ENCODE assay signal across 19 mouse cellular contexts in genomic region chr11:7465522-7465921, GRCm38 (mm10).
"Had no signal": no experiment of that assay in that cellular context is flagged by ENCODE, and none has a peak within 500 bp of the region (broad histone marks: within the 10 kb centered on the region; RNA-seq: fewer than 3 reads in every experiment).

No protein-coding gene starts in this region.

- H3K4me2 ChIP-seq: limb, embryonic 13.5 days; liver, embryonic 13.5 days; lung, embryonic 14.5 days; midbrain, embryonic 12.5 days; midbrain, embryonic 15.5 days; neural tube, embryonic 12.5 days; neural tube, embryonic 15.5 days had no signal

- H3K36me3 ChIP-seq: limb, embryonic 10.5 days; limb, embryonic 13.5 days; liver, embryonic 13.5 days; midbrain, embryonic 12.5 days; midbrain, embryonic 15.5 days; neural tube, embryonic 12.5 days; neural tube, embryonic 15.5 days had no signal

- H3K9ac ChIP-seq: limb, embryonic 13.5 days; liver, embryonic 13.5 days; lung, embryonic 14.5 days; midbrain, embryonic 12.5 days; midbrain, embryonic 15.5 days; neural tube, embryonic 12.5 days; neural tube, embryonic 15.5 days had no signal

- H3K27me3 ChIP-seq: limb, embryonic 13.5 days; liver, embryonic 13.5 days; midbrain, embryonic 12.5 days; midbrain, embryonic 15.5 days; neural tube, embryonic 12.5 days; neural tube, embryonic 15.5 days had no signal

- DNase-seq: kidney, postnatal 14 days; kidney, postnatal 4 days; liver; liver, embryonic 13.5 days; lung, embryonic 14.5 days; right cerebral cortex, adult 18-20 months; right cerebral cortex, postnatal 14 days; right cerebral cortex, postnatal 4 days; thymus, adult 2 months; thymus, postnatal 25 days had no signal

- H3K4me1 ChIP-seq: liver, embryonic 13.5 days; midbrain, embryonic 12.5 days; midbrain, embryonic 15.5 days; neural tube, embryonic 12.5 days; neural tube, embryonic 15.5 days had no signal

- H3K27ac ChIP-seq: limb, embryonic 10.5 days; limb, embryonic 13.5 days; liver, embryonic 13.5 days; macrophage; midbrain, embryonic 12.5 days; midbrain, embryonic 15.5 days; neural tube, embryonic 12.5 days; neural tube, embryonic 15.5 days; stomach, postnatal 0 days had no signal

- H3K4me3 ChIP-seq: limb, embryonic 10.5 days; limb, embryonic 13.5 days; liver, embryonic 13.5 days; midbrain, embryonic 12.5 days; midbrain, embryonic 15.5 days; neural tube, embryonic 12.5 days; neural tube, embryonic 15.5 days had no signal

- ATAC-seq: lung, postnatal 0 days; midbrain, embryonic 15.5 days had no signal

- H3K9me3 ChIP-seq: limb, embryonic 10.5 days; limb, embryonic 13.5 days; liver, embryonic 13.5 days; midbrain, embryonic 12.5 days; midbrain, embryonic 15.5 days; neural tube, embryonic 12.5 days; neural tube, embryonic 15.5 days had no signal
